Mouse (Mus musculus) MEL-GATA-1-ER (cell line): Measurements from ENCODE around the gene Slc1a3.

Experiments
- DNase-seq: peaks from one replicate; pipeline ENCODE4 v3.0.0-alpha.2; 2012; ENCODE audit warnings: low read depth; ENCODE audit errors: extremely low read depth

The Slc1a3 gene

DNA sequence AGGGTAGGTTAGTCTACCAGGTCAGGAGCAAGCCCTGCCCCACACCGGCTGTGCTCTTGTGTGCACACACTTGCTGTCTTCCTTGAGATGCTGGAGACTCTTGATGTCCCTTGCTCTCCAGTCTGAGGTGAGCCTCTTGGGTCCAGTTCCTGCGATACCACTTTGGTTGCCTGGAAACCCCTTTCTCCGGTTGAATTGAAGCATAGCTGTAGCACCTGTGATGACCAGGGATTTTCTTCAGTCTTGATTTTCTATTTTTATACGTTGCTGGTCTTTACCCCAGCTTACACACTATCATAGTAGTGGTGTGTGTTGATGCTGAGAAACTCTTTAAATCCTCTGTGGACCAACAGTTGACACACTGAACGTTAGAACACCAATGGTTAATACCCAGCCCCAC is 95.9 kb downstream of the Slc1a3 start:
- no peak for DNase-seq

GRCm38 (mm10) chr15:8605538-8606188 is 104.9 kb downstream of the Slc1a3 start:
- DNase-seq, result no peak

DNA sequence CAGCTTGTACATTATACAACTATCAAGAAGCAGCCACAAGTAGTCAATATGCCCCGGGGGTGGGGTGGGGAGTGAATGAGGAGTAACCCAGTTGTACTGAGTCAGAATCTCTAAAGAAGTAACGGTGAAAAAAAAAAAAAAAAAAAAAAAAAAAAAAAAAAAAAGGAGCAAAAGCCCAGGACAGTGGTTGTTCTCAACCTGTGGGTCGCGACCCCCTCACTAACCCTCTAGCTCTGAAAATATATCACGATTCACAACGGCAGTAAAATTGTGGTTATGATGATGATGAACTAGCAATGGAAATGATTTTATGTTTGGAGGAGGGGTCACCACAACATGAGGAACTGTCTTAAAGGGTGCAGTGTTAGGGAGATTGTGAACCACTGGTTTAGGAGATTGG is 108.2 kb downstream of the Slc1a3 start:
- no peak for DNase-seq

DNA sequence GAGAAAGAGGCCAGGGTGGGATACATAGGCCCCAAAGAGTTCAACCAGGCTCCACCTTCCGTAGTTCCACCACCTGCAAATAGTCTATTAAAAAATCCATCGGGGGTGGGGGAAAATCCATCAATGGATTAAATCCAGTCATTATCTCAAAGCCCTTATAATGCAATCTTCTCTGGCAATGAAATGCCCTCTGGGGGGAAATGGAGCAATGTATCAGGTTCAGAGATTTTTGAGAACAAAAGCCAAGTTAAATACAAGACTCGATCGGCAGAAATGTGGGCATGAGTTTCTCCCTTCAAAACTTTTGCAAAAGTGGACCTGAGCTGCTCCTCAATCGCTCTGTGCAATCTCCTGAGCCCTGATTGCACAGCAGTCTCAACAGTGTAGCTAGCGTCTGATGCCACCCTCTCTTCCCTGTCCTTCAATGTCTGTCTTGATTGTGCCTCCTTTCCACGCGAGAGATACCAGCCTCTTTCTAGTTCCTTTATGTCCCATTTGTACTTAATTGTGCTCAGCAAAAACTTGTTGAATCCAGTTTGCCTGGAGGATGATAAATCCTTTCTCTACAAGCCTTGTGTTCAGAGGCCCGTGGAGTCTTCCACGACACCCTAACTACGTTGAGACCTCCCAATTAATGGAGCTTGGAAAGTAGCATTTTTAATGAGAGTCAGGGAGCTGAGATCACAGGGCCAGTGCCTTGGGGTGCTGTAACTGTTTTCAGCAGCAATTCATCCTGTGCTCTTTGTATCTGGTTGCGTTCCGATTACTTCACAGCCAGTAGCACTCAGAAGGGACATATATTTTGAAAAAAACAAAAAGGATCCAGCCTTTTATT is 109.0 kb downstream of the Slc1a3 start:
- DNase-seq, result no peak

GRCm38 (mm10) chr15:8596375-8596900 is 114.1 kb downstream of the Slc1a3 start:
- no peak for DNase-seq

DNA sequence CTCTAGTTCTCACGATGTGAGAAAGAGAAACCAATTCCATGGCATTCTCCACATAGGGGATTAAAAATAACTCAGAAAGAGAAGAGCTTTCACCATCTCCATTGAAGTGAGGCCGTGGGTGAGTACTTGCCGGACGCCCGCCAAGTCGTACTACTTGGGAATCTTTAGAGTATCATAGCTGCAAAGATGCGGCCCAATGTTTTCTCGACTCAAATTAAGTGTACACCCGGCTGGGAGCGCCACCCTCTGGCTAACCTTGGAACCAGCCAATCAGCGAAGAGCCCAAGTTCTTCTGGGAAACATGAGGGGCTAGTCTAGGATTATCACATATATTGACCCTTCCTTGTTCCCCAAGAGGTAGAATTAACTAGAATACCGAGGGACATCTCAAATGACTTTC is 115.3 kb downstream of the Slc1a3 start:
- peak; percentile 72 for DNase-seq

GRCm38 (mm10) chr15:8589503-8590116 is 121.0 kb downstream of the Slc1a3 start:
- peak; percentile 76 for DNase-seq

DNA sequence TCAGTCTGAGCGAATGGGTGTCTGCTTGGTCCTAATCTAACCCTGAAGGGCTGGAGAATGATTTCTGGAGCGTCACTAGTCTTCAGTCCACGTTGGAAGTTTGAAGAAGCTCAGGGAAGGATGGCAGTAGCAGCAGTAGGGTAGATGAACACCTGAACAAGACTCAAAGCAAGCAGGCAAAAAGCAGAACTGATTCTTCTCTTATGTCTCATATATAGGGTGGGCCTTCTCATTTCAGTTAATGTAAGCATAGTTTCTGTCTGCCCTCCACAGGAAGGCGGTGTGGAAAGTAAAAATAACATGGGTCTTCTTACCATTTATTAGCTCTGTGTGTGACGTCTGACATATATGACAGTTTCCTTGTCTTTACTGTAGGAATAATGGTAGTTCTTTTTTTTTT is 122.5 kb downstream of the Slc1a3 start:
- DNase-seq, result no peak

DNA sequence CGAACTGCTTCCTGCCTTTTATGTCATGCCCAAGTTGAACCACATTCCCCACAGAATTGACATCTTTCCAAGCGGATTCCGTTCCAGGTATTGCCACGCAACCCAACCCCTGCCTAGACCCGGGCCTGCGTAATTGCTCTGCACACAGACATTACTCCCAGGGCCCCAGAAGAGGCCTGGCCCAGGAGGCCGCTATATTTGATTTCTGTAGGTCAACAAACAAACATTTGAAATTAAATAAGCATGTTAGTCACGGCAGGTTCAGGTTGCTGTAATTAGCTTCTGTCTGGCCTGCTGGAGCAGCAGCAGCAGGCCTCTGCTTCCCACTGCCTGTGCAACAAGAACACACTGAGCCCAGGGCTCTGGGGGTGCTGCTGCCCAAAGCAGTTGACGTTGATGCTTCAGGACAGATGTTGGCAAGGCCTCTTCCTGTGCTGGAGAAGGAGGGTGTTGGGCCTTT is 123.7 kb downstream of the Slc1a3 start:
- DNase-seq, result no peak
